Mouse (Mus musculus) Muller cell, postnatal 12 days (primary cell): ENCODE results near the gene Polr2l.
A peak's percentile ranks its signal among the peaks of the same experiment; 100 is the strongest.
"Not testable (repeated sequence)": the region's sequence is repeated elsewhere in the genome, so short reads cannot be mapped to it uniquely, and the experiment has no call there.

Source experiments
- DNase-seq: peaks from one replicate; pipeline ENCODE4 v3.0.0-alpha.2; 2015; ENCODE audit errors: inconsistent ontology term

The Polr2l gene

GRCm38 (mm10) chr7:141451928-141452327, 23.0 kb downstream of the Polr2l start:
- DNase-seq = no peak

GRCm38 (mm10) chr7:141447110-141447991, 27.6 kb downstream of the Polr2l start, which contains the start of gene Rplp2:
Gene Rplp2 (plus strand): TSS chr7:141447370.
- peak; percentile 95 for DNase-seq

- not testable (repeated sequence) for DNase-seq
Observed at GRCm38 (mm10) chr7:141446374-141446773, 28.6 kb downstream of the Polr2l start.

DNA sequence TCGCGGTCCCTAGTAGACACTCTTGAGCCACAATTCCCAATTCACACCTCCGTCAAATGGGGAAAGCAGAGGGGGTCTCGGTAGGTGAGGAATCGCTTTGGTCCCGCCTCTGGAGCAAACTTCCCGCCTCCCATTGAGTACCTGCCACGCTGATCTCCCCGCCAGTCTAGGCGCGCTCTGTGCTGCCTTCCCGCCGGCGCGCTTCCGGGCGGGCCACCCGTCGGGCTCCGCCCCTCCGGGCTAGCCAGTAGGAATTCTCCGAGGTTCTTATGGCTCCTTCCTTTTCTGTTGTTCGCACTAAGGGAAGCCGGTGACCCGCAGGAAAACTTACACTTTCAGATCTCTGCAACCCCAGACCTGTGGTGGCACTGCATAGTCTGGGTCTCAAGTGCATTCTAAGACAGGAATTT, 31.1 kb downstream of the Polr2l start, which contains the start of gene Pidd1:
Pidd1 (minus strand) TSS at position 198 of the 410 bp plus-strand sequence.
- DNase-seq = peak; percentile 84

DNA sequence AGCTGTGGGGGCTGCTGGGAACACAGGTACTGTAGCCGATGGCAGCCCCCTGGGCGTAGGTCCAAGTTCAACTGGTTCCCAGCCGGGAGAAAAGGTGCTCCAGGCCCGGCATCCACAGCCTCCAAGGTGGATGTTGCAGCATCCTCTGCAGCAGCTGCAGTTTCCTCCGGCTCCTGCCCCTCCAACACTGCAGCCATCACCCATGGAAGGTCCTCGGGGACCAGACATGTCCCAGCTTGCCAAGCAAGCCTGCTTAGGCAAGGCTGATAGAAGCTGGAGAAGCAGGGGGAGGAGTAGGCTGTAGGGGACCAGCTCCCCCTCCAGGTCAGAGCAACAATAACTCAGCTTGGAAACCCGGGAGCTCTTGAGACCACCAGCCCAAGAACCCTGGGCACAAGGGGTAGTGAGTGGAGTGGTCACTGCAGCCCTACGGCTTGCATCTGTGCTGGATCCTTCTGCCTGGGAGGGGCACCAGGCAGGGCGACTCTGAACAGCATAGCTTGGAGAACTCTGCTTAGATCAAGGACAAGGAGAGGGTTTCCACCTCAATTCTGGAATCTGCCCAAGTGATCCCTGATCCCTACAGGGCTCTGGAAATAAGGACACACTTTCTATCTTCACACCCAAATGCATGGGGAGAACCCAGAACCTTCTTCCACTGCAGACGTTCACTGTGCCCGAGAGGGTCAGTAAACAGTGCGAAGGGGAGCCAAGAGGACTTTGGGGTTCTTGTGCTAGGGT, 31.7 kb downstream of the Polr2l start:
- DNase-seq = peak; percentile 69

- DNase-seq = no peak
Observed at GRCm38 (mm10) chr7:141442199-141442598, 32.7 kb downstream of the Polr2l start.

GRCm38 (mm10) chr7:141441460-141441859, 33.5 kb downstream of the Polr2l start:
- DNase-seq = no peak

DNA sequence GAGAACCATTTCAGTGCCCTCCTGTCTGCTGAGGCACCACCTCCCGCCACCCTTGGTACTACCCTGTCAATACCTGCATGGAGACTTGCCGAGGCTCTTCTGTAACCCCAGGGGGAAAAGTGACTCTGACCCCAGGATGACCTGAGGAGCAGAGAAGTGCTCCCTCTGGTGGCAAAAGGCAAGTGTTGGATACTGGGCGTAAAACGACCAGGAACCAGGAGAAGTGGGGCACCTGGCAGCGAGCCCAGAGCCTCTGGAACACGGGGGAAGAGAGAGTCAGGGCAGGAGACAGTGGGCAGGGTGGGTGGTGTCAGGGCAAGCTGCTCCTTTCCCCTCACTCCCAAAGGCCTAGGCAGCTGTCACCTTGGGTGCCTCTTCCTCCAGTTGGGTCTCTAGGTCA, 34.3 kb downstream of the Polr2l start:
- peak; percentile 75 for DNase-seq

DNA sequence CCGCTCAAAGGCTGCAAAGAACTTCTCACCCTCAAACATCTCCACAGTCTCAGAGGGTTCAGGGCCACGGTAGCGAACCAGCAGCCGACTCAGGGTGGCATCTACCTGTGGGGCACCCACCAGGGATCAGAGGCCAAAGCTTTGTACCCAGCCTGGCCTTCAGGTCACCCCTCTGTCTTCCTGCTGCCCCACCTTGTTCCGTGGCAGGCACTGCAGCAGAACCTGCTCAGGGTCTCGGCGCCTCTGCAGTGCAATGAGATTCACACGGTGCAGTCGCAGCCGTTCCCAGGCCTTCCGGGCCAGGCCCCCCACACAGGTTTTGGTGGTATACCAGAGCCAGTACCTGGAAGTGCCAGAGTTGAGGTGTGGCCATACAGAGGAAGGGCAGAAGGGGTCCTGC, 35.1 kb downstream of the Polr2l start:
- no peak for DNase-seq

- no peak for DNase-seq
Observed at GRCm38 (mm10) chr7:141439140-141439679, 35.7 kb downstream of the Polr2l start.

GRCm38 (mm10) chr7:141438201-141438968, 36.5 kb downstream of the Polr2l start:
- no peak for DNase-seq

GRCm38 (mm10) chr7:141437178-141438120, 37.5 kb downstream of the Polr2l start, which contains the start of gene Slc25a22:
Gene Slc25a22 (minus strand): TSS chr7:141437892.
- peak; percentile 89 for DNase-seq

- DNase-seq = no peak
Observed at GRCm38 (mm10) chr7:141436523-141436892, 38.4 kb downstream of the Polr2l start.

GRCm38 (mm10) chr7:141435856-141436522, 38.9 kb downstream of the Polr2l start:
- no peak for DNase-seq

DNA sequence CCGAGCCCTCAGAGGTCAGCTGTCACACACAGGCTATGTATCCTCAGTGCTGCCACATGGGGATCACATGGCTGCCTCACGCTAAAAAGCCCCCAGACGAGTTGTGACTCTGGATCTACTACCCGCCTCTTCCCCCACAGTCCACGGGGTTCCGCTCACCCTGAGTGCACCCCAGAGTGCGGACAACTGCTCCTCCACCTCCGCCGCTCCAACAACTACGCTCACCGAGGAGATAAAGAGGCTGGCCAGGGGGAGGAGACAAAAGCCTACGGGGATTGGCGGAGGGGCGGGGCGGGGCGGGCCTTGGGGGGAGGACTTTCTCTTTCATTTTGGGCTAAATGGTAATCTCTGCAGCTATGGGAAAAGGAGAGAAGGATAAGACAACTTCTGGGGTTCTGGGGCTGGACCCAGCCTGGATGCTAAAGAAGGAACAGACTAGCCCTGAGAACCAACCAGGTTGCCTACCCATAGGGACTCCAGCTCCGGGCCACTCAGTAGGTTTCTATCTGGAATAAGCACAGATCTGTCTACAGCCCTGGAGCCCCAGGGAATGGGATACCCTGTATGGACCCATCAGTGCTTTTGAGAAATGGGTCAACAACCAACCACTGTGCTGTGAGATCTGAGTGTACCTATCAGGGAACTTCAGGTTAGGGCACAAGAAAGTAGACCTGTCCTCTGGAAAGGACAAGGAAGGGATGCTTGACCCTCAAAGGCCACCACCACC, 39.6 kb downstream of the Polr2l start:
- peak; percentile 75 for DNase-seq

DNA sequence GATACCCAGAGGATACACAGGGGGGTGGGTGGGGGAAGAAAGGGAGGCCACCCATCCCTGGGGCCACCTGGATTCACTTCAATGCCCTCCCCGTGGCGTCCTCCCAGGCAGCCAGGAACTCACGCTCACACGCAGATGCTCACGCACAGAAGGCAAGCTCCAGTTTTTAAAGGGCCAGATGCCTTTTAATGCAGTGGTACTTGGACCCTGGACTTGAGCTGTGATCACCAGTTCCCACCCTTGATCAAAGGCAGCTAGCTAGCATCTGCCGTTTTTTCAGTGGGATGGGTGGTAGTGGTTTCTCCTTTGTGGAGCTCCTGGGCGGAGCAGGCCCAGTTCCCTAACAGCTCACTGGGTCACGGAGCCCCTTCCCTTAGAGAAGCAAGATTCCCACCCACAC, 40.5 kb downstream of the Polr2l start:
- DNase-seq = peak; percentile 43

GRCm38 (mm10) chr7:141433517-141434400, 41.2 kb downstream of the Polr2l start:
- no peak for DNase-seq
